Mouse (Mus musculus): ENCODE results near the gene Lrrc38. TPM values are rescaled to one million over a fixed set of nuclear protein-coding genes. Genes with fewer than 3 reads are reported as not detected.
A peak's percentile ranks its signal among the peaks of the same experiment; 100 is the strongest.

The Lrrc38 gene
- polyA plus RNA-seq (2014; fragmentation: Nextera tagmentation; extraction: Ambion mirVana) = 0.09 TPM in 1 of 2 replicates, not detected in the other

DNA sequence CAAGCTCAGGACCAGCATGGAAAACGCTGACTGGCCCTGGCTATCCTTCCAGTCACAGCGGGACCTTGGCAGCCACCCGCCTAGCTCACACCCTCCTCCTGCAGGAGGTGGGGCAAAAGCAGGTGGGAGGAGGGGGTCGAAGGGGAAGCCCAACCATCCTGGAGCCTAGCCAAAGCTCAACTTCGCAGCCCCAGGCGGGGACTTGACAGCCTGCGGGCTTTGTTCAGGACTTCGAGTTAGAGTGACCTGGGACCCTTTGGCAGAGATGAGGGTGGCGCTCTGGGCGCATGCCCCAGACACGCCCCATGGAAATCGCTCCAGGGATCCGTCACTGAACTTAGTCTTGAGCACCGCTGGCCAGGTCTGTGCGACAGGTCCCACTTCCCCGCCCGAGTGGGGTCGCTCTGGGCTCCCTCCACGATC is at the start of gene Lrrc38:
Gene Lrrc38 (plus strand): TSS at position 274 of the 423 bp plus-strand sequence.
- peak; percentile 57; the same call in 1 of the 2 replicates for ATAC-seq
- H3K4me2 ChIP-seq (ENCODE audit: low read length) = peak within 1 kb of the TSS; percentile 90

DNA sequence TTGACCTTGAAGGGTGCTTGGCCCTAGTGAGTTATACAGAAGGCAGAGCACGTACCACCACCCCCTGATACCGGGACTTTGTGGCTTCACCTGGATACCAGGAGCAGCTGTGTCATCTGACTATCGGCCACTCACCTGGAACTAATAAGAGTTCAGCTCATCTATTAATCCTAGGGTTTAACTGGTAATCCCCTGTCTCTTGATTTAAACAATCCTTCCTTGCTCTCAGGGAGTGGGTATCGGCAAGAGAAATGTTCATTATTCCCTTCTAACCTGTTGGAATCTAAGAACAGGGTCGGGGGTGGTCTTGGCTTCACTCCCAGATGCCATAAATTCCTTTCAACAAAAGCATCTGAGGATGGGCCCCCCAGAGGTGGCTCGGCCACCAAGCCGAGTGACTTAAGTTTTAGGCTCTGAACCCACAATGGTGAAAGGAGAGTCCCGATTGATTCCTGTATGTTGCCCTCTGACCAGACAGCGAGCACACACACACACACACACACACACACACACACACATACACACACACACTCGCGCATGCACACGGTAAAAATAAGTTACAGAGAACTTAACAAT is 49.4 kb upstream of the Lrrc38 start:
- ATAC-seq (no peak), DNase-seq (ENCODE audit: low spot score) (no peak)
- Histone ChIP-seq H3K27ac (ENCODE audit: low read depth, low read length) (no peak overlapping the region), H3K4me1 (ENCODE audit: control insufficient read depth, insufficient read depth, low read length) (peaks cover 18% of the 10 kb centered on the region), H3K9me3 (replicated peaks; ENCODE audit: control insufficient read depth, low read length) (no peaks in the 10 kb centered on the region), H3K4me3 (ENCODE audit: low read depth, low read length) (peak overlapping the region; percentile 36), H3K36me3 (ENCODE audit: control insufficient read depth, insufficient read depth, low read length) (no peaks in the 10 kb centered on the region), H3K9ac (ENCODE audit: low read length) (peak overlapping the region; percentile 58; the same call in 1 of the 2 replicates), H3K27me3 (replicated peaks; ENCODE audit: control insufficient read depth, insufficient read depth, low read length) (no peaks in the 10 kb centered on the region), H3K4me2 (ENCODE audit: low read length) (peak overlapping the region; percentile 59)
- WGBS = 9% methylated on average over 12 of the region's 12 CpGs

More for the DNA sequence above, at the start of gene Lrrc38:
- Histone ChIP-seq H3K27ac (ENCODE audit: low read depth, low read length) (no peak within 1 kb of the TSS), H3K36me3 (ENCODE audit: control insufficient read depth, insufficient read depth, low read length) (no peaks in the 10 kb centered on the region), H3K4me1 (ENCODE audit: control insufficient read depth, insufficient read depth, low read length) (peaks cover 4% of the 10 kb centered on the region), H3K9me3 (replicated peaks; ENCODE audit: control insufficient read depth, low read length) (no peaks in the 10 kb centered on the region), H3K27me3 (replicated peaks; ENCODE audit: control insufficient read depth, insufficient read depth, low read length) (peaks cover 37% of the 10 kb centered on the region), H3K4me3 (ENCODE audit: low read depth, low read length) (peak within 1 kb of the TSS; percentile 41), H3K9ac (ENCODE audit: low read length) (peak within 1 kb of the TSS; percentile 58)
- DNase-seq (ENCODE audit: low spot score) = peak; percentile 53
- WGBS = under 1% methylated on average over 19 of the region's 19 CpGs

DNA sequence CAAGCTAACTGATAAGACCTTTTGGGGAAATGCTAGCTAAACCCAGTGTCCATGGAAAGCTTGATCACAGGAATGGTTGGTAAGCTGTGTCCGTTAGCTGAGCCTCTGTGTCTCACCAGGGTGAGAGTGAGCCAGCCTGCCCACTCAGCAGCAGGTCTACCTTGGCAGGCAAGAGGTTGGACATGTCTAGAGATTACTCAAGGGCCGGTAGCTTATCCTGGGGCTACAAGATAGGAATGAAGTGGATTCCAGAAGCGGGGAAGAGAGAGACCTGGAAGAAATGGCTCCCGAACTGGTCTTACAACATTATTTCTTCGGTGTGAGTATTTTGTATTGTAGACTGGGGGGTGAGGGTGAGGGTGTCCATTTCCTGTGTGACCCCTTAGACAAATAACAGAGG is 48.5 kb upstream of the Lrrc38 start:
- no peaks in the 10 kb centered on the region for H3K27me3 ChIP-seq (replicated peaks; ENCODE audit: control insufficient read depth, insufficient read depth, low read length)
- DNase-seq (ENCODE audit: low spot score) (no peak), ATAC-seq (no peak)
- 76% methylated on average over 5 of the region's 5 CpGs for WGBS
- no peak overlapping the region for H3K4me3 ChIP-seq (ENCODE audit: low read depth, low read length)
- no peak overlapping the region for H3K9ac ChIP-seq (ENCODE audit: low read length)
- H3K36me3 ChIP-seq (ENCODE audit: control insufficient read depth, insufficient read depth, low read length) = no peaks in the 10 kb centered on the region
- no peak overlapping the region for H3K4me2 ChIP-seq (ENCODE audit: low read length)
- no peaks in the 10 kb centered on the region for H3K9me3 ChIP-seq (replicated peaks; ENCODE audit: control insufficient read depth, low read length)
- no peak overlapping the region for H3K27ac ChIP-seq (ENCODE audit: low read depth, low read length)
- peaks cover 15% of the 10 kb centered on the region for H3K4me1 ChIP-seq (ENCODE audit: control insufficient read depth, insufficient read depth, low read length)

DNA sequence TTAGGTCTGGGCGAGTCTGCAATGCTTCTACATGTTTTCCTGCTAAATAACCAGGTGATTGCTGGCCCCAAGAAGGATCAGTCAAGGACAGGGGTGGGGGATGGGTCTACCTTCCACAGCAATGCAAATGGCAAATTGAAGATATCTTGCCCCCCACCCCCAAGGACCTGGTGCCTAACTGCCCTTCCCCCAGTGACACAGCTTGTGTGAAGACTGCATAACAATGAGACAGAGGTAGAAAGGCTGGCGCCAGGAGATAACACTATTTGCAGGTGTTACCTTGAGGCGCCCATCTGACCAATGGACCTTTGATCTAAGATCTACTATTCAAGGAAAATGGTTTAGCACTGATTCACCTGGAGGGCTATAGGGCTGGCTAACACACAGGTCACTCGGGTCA is 47.7 kb upstream of the Lrrc38 start:
- H3K27me3 ChIP-seq (replicated peaks; ENCODE audit: control insufficient read depth, insufficient read depth, low read length) = no peaks in the 10 kb centered on the region
- H3K9me3 ChIP-seq (replicated peaks; ENCODE audit: control insufficient read depth, low read length) = no peaks in the 10 kb centered on the region
- WGBS = 53% methylated on average over 4 of the region's 4 CpGs
- ATAC-seq (no peak), DNase-seq (ENCODE audit: low spot score) (no peak)
- H3K36me3 ChIP-seq (ENCODE audit: control insufficient read depth, insufficient read depth, low read length) = no peaks in the 10 kb centered on the region
- peaks cover 14% of the 10 kb centered on the region for H3K4me1 ChIP-seq (ENCODE audit: control insufficient read depth, insufficient read depth, low read length)
- no peak overlapping the region for H3K4me2 ChIP-seq (ENCODE audit: low read length)
- no peak overlapping the region for H3K9ac ChIP-seq (ENCODE audit: low read length)
- H3K27ac ChIP-seq (ENCODE audit: low read depth, low read length) = no peak overlapping the region
- H3K4me3 ChIP-seq (ENCODE audit: low read depth, low read length) = no peak overlapping the region

DNA sequence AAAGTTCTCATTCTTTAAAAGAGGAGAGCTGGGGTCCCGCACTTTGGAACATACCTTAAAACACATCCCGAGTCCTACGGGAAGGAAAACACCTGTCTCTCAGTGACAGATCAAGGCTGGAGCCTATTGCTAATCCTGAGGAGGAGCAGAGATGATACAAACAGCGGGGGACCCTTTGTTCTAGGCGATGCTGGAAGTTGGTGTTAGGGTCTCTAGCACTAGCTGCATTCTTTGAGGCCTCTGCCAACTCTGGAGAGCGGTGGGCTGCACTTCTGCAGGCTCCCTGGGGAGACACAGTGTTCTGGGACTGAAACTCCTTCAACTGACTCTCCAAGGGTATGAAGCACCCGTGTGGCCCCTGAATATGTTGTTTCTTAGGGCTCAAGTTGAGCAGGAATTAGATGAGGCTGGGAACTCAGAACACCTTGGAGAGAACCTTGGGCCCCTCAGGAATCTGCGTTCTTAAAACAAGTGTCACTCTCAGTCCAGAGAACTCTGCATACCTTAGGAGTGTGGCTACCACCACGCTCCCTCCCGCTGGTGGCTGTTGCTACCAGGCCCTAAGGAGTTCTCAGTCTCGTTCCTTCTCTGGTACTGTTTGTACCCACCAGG is 47.2 kb upstream of the Lrrc38 start:
- Histone ChIP-seq H3K9me3 (replicated peaks; ENCODE audit: control insufficient read depth, low read length) (no peaks in the 10 kb centered on the region), H3K27ac (ENCODE audit: low read depth, low read length) (no peak overlapping the region), H3K27me3 (replicated peaks; ENCODE audit: control insufficient read depth, insufficient read depth, low read length) (no peaks in the 10 kb centered on the region), H3K4me1 (ENCODE audit: control insufficient read depth, insufficient read depth, low read length) (peaks cover 9% of the 10 kb centered on the region), H3K36me3 (ENCODE audit: control insufficient read depth, insufficient read depth, low read length) (no peaks in the 10 kb centered on the region), H3K4me3 (ENCODE audit: low read depth, low read length) (no peak overlapping the region), H3K9ac (ENCODE audit: low read length) (no peak overlapping the region), H3K4me2 (ENCODE audit: low read length) (no peak overlapping the region)
- DNase-seq (ENCODE audit: low spot score) = no peak
- WGBS = 51% methylated on average over 11 of the region's 11 CpGs
- ATAC-seq = no peak

DNA sequence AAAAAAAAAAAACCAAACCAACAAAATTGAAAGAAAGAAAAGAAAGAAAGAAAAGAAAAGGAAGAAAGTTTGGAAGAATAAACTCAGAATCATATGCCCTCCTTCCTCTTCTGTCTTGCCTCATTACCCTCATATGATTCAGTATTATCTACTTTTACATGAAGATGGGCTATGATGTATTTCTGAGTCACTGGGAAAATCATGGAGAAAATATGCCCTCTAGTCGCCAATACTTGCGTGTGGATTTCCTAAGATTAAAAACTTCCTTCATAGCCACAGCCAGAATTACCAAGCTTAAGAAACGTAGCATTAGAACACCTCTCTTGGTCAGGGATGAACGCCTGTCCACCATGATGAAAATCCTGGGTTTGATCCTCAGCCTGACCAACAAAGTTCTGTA is 44.5 kb upstream of the Lrrc38 start:
- no peaks in the 10 kb centered on the region for H3K4me1 ChIP-seq (ENCODE audit: control insufficient read depth, insufficient read depth, low read length)
- DNase-seq (ENCODE audit: low spot score) (no peak), ATAC-seq (no peak)
- no peaks in the 10 kb centered on the region for H3K9me3 ChIP-seq (replicated peaks; ENCODE audit: control insufficient read depth, low read length)
- no peaks in the 10 kb centered on the region for H3K36me3 ChIP-seq (ENCODE audit: control insufficient read depth, insufficient read depth, low read length)
- H3K4me2 ChIP-seq (ENCODE audit: low read length) = no peak overlapping the region
- no peak overlapping the region for H3K27ac ChIP-seq (ENCODE audit: low read depth, low read length)
- H3K4me3 ChIP-seq (ENCODE audit: low read depth, low read length) = no peak overlapping the region
- H3K27me3 ChIP-seq (replicated peaks; ENCODE audit: control insufficient read depth, insufficient read depth, low read length) = no peaks in the 10 kb centered on the region
- no peak overlapping the region for H3K9ac ChIP-seq (ENCODE audit: low read length)
- 92% methylated on average over 4 of the region's 4 CpGs for WGBS

DNA sequence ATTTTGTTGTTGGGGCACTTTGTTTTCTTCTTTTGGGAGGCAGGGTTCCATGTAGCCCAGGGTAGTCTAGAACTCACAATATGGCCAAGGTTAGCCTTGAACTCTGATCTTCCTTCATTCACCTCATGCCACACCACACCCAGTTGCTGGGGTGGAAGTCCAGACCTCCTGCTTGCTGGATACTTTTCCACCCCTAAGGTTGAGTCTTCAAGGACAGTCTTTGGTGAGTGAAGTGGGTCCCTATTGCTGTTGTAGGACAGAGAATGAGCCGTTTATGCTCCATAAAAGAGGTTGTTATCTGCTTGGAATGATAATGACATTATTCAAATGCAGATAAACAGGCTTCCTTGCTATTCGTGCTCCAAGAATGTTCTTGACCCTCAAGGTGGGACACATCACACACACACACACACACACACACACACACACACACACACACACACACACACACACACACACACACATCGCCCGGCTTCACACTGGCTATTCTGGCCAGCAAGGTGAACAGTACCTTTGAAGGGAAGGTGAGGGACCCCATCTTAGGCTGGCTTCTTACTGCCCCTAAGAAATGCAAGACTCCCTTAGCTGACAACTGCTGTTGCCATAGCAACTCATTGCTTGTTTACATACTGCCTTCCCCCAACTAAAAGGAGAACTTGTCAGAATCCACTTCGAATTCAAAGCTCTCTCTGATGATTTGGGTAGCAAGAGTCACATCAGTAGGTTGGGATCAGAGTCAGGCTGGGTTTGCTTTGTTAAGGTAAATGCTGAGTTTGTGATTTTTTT is 43.4 kb upstream of the Lrrc38 start:
- Histone ChIP-seq H3K36me3 (ENCODE audit: control insufficient read depth, insufficient read depth, low read length) (no peaks in the 10 kb centered on the region), H3K4me2 (ENCODE audit: low read length) (no peak overlapping the region), H3K27ac (ENCODE audit: low read depth, low read length) (no peak overlapping the region), H3K4me1 (ENCODE audit: control insufficient read depth, insufficient read depth, low read length) (no peaks in the 10 kb centered on the region), H3K9me3 (replicated peaks; ENCODE audit: control insufficient read depth, low read length) (no peaks in the 10 kb centered on the region), H3K27me3 (replicated peaks; ENCODE audit: control insufficient read depth, insufficient read depth, low read length) (no peaks in the 10 kb centered on the region), H3K4me3 (ENCODE audit: low read depth, low read length) (no peak overlapping the region), H3K9ac (ENCODE audit: low read length) (no peak overlapping the region)
- DNase-seq (ENCODE audit: low spot score) (peak; percentile 52), ATAC-seq (no peak)
- 72% methylated on average over 5 of the region's 5 CpGs for WGBS

DNA sequence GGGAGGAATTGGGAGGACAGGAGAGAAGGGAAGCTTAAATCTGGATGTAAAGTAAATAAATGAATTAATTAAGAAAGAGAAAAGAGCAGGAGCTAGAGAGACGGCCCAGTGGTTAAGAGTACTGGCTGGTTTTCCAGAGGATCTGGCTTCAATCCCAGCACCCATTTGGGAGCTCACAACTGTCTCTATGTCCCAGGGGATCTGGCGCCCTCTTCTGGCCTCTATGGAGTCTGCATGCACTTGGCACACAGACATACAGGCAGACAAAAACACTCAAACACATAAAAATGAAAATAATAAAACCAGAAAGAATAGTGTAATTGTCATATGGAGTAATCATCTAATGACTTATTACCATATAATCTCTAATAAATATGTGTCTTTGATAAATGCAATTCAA is 38.2 kb upstream of the Lrrc38 start:
- whole genome bisulfite sequencing = 28% methylated on average over 2 of the region's 2 CpGs
- no peaks in the 10 kb centered on the region for H3K4me1 ChIP-seq (ENCODE audit: control insufficient read depth, insufficient read depth, low read length)
- DNase-seq (ENCODE audit: low spot score) (peak; percentile 57), ATAC-seq (no peak)
- H3K9ac ChIP-seq (ENCODE audit: low read length) = no peak overlapping the region
- no peak overlapping the region for H3K4me3 ChIP-seq (ENCODE audit: low read depth, low read length)
- no peaks in the 10 kb centered on the region for H3K9me3 ChIP-seq (replicated peaks; ENCODE audit: control insufficient read depth, low read length)
- H3K27me3 ChIP-seq (replicated peaks; ENCODE audit: control insufficient read depth, insufficient read depth, low read length) = no peaks in the 10 kb centered on the region
- H3K36me3 ChIP-seq (ENCODE audit: control insufficient read depth, insufficient read depth, low read length) = no peaks in the 10 kb centered on the region
- no peak overlapping the region for H3K4me2 ChIP-seq (ENCODE audit: low read length)
- no peak overlapping the region for H3K27ac ChIP-seq (ENCODE audit: low read depth, low read length)

DNA sequence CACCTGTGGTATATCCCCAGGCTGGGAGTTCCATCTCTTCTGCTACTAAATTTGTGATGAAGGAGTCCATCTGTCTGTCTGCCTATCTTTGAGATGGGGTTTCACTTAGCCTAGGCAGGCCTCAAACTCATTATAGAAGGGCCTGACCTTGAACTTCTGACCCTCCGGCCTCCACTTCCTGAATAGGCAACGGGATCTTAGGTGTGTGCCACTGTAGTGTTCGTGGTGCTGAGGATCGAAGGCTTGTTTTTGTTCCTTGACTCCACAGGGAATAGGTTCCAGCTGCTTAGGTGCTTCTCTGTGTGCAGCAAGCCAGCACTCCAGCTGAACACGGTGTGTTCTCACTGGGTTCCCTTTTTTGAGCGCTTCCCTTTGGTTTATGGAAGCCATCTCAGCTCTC is 36.3 kb upstream of the Lrrc38 start:
- no peaks in the 10 kb centered on the region for H3K9me3 ChIP-seq (replicated peaks; ENCODE audit: control insufficient read depth, low read length)
- H3K4me2 ChIP-seq (ENCODE audit: low read length) = no peak overlapping the region
- H3K9ac ChIP-seq (ENCODE audit: low read length) = no peak overlapping the region
- no peaks in the 10 kb centered on the region for H3K36me3 ChIP-seq (ENCODE audit: control insufficient read depth, insufficient read depth, low read length)
- H3K4me1 ChIP-seq (ENCODE audit: control insufficient read depth, insufficient read depth, low read length) = no peaks in the 10 kb centered on the region
- no peak overlapping the region for H3K4me3 ChIP-seq (ENCODE audit: low read depth, low read length)
- H3K27ac ChIP-seq (ENCODE audit: low read depth, low read length) = no peak overlapping the region
- no peak for DNase-seq (ENCODE audit: low spot score)
- ATAC-seq = no peak
- H3K27me3 ChIP-seq (replicated peaks; ENCODE audit: control insufficient read depth, insufficient read depth, low read length) = no peaks in the 10 kb centered on the region
- WGBS = 84% methylated on average over 6 of the region's 6 CpGs
